Mouse (Mus musculus): ENCODE results near the gene Ncl.

DNA sequence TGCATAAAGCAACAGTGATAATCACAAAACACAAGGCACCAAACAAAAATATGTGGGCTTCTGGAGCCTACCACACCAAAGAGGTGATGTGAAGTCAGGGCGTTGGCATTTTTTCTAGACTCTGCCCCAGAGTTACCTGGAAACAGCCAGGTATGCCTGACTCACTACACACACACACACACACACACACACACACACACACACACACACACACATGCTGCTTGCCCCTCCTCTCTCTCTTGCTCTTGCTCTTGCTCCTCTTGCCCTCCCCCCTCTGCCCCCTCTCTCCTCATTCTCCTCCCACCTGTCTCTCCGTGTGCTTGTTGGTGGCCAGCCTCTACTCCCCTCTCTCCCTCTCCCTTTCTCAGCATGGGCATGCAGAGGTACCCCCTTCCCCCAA, 22.9 kb downstream of the Ncl start:
- TF ChIP-seq CTCF (IDR thresholded peaks at IDR 0.05; ENCODE audit: low read depth) (no peak), EP300 (IDR thresholded peaks at IDR 0.05; ENCODE audit: low read depth) (no peak)

Measured in liver, postnatal 0 days (tissue).